Mouse (Mus musculus) heart, postnatal 4 days (tissue): ENCODE measurements at regions not wholly inside any gene's neighbourhood (a gene's known extent, or its start where the extent isn't known, plus 50 kb on each side); places are given as distances from the start of the nearest gene placed in this dataset.
A peak's percentile ranks its signal among the peaks of the same experiment; 100 is the strongest.

ENCODE experiments used
- DNase-seq: peaks from one replicate; pipeline ENCODE4 v3.0.0; 2021

DNA sequence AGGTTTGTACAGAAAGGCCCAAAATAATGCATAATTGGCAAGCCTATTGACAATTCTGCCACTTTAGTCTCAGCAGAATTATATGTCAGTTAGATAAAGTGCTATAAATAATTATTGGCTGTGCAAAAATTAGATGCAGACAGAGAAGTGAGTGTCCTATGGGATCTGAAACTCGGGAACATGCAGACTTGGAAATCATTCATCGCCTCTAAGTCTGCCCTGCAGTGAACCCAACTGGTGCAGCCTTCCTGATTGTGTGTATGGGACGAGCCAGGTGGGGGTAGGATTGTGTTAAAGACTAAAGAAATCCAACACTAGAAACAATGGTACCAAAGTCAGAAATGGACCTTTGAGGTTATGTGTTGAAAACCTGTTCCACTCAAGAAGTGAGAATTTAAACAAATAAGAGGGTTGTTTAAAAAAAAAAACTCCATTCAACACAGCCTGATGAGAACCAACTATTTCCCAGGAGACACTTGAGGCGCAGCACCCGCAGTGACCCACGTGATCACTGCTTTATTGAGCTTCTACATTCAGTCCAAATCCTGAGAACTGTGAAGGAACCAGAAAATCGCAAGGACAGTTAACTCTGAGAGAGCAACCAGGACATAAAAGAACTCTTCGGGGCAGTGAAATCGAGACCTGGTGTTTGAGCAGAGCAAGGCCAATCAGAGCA lies 57.4 kb upstream of the Acsl1 start:
- no peak for DNase-seq

DNA sequence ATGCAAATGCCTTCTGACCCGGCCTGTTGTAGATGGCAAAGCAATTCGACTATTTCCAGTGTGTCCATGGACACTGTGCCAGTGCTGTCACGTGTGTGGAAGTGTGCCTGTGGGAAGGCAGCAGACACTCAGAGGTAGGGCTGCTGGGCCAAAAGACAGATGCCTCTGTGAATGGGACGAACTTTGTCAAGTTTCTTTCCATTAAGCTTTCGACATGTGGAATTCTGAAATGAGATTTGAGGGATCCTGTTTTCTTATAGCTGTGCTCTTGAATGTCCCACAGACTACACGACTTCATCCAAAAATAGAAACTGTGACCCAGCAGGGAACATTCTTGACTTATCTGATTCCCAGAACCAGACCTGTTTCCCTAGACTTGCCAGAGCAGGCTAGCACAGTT lies 56.0 kb upstream of the Acsl1 start:
- peak; percentile 52 for DNase-seq

DNA sequence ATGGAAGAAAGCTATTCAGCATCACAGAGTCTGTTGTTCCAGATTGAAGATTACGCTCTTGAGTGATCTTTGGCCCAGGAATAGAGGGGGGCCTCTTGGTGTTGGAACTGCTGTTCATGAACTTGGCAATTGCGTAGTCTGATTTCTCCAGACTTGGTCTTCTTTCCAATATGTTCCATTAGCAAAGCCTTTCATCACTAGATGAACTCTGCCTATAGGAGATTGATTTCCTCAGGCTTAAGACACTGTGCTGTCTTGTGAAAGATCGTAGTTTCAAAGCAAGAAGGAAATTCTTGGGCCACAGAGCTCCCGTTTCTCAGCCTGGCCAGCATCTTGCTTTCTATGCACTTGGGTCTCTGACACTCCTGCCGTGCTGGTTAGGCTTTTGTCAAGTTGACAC lies 51.4 kb upstream of the Acsl1 start:
- no peak for DNase-seq

DNA sequence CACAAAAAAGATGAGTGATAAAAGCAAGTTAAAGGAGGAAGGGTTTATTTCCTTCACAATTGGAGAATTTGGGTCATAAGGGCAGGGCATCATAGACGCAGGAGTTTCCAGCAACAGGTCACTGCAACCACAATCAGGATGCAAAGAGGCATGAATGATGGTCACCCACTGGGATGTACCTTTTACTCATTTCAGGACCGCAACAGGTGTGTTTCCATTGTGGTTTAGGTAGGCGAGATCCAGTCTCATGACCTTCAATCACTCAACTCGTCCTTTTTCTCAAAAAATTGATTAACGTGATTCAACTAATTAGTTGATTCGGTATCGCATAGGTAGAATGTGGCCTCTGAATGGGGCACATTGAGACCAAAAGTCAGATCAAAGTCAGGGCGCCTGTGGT lies 50.4 kb upstream of the Acsl1 start:
- no peak for DNase-seq
